Mouse (Mus musculus): ENCODE measurements around the gene Ap3b2. TPM values are rescaled to one million over a fixed set of nuclear protein-coding genes. Genes with fewer than 3 reads are reported as not detected.

Ap3b2 gene
- polyA plus RNA-seq (2015; fragmentation: Illumina TruSeq; extraction: RNeasy Lipid Tissue Mini Kit (QIAGEN cat#74804); ENCODE audit: insufficient read depth, low replicate concordance), result not detected

GRCm38 (mm10) chr7:81493331-81494021 is at the start of gene Ap3b2:
Ap3b2 (minus strand) TSS chr7:81493925.

DNA sequence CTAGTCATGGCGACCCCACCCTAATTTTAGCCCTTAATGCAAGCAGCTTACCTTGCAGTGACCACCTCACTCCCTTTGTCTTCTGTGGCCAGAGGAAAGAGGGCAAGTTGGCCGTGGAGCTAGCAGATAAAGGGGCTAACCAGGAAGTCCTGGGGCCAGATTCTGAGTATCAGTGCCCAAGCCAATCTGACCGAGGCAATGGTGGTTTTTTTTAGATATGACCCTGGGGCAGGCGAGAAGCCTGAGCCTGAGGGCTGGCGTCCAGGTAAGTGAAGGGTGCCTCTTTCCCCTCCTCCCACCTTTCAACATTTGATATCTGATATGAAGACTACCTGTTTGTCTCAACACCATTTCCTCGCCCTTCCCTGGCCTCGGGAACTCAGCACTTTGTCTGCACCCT is 4.5 kb upstream of the Ap3b2 start, which contains the start of gene BC048679:
Gene BC048679, minus strand, starts transcription at position 101 of the 400 bp plus-strand sequence.

GRCm38 (mm10) chr7:81455155-81455651 is 38.5 kb downstream of the Ap3b2 start, which contains the start of gene Cpeb1:
Cpeb1 (minus strand) TSS chr7:81455465.

Other genes starting within 250 kb of the Ap3b2 start
- 2,163 TPM for gene Rps17, start 148.7 kb downstream of the Ap3b2 start, polyA plus RNA-seq (2015; fragmentation: Illumina TruSeq; extraction: RNeasy Lipid Tissue Mini Kit (QIAGEN cat#74804); ENCODE audit: insufficient read depth, low replicate concordance)
- 4.7 TPM for gene Cpeb1, start 38.5 kb downstream of the Ap3b2 start, polyA plus RNA-seq (2015; fragmentation: Illumina TruSeq; extraction: RNeasy Lipid Tissue Mini Kit (QIAGEN cat#74804); ENCODE audit: insufficient read depth, low replicate concordance)
- not detected for gene BC048679, start 4.4 kb upstream of the Ap3b2 start, polyA plus RNA-seq (2015; fragmentation: Illumina TruSeq; extraction: RNeasy Lipid Tissue Mini Kit (QIAGEN cat#74804); ENCODE audit: insufficient read depth, low replicate concordance)
- gene Fsd2, start 73.0 kb upstream of the Ap3b2 start, polyA plus RNA-seq (2015; fragmentation: Illumina TruSeq; extraction: RNeasy Lipid Tissue Mini Kit (QIAGEN cat#74804); ENCODE audit: insufficient read depth, low replicate concordance), result 2.3 TPM
- gene Whamm, start 77.3 kb upstream of the Ap3b2 start, polyA plus RNA-seq (2015; fragmentation: Illumina TruSeq; extraction: RNeasy Lipid Tissue Mini Kit (QIAGEN cat#74804); ENCODE audit: insufficient read depth, low replicate concordance), result 16.6 TPM
- gene Homer2, start 213.6 kb upstream of the Ap3b2 start, polyA plus RNA-seq (2015; fragmentation: Illumina TruSeq; extraction: RNeasy Lipid Tissue Mini Kit (QIAGEN cat#74804); ENCODE audit: insufficient read depth, low replicate concordance), result 1.1 TPM